Mouse (Mus musculus): ENCODE measurements around the gene Tsga10ip.
A peak's percentile ranks its signal among the peaks of the same experiment; 100 is the strongest.

The Tsga10ip gene

DNA sequence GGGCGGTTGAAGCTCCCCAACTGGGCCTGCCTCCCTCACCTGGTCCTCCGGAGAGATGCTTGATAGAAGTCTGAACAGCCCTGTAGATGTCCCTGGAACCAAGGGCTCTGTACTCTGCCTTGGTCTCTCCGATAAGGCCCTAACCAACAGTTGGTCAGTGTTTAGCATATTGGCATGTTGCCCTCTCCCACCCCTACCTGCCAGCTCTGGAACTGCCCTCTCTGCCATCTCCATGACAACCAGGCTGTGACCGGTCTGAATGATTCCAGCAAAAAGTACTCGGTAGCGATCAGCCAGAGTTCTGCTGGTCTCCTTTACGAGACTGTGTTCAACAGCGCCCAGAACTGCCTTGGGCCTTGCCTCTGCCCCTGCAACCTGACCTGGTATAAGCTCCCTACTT is at the start of gene Tsga10ip:
Gene Tsga10ip, minus strand, starts transcription at position 234 of the 400 bp plus-strand sequence.
- DNase-seq (ENCODE audit: low spot score in 2 of 2): no peak

DNA sequence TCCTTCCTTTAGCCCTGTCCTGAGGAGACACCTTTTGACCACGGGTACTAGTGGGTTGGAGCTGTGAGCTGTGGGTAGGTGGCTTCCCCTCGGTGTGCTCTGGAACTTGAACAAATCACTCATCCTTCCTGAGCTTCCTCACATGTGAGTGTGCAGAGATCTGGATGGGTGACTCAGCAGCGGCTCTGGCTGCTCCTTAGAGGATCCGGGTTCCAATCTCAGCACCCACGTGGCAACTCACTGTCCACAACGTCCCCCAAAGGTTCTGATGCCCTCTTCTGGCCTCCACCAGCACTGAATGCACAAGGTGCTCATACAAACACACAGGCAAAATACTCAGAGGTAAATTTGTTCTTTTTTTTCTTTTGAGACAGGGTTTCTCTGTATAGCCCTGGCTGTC is 49.4 kb upstream of the Tsga10ip start:
- DNase-seq (ENCODE audit: low spot score in 2 of 2): no peak

GRCm38 (mm10) chr19:5449673-5450072 is 47.3 kb upstream of the Tsga10ip start:
- no peak for DNase-seq (ENCODE audit: low spot score in 2 of 2)

GRCm38 (mm10) chr19:5448354-5449150 is 46.2 kb upstream of the Tsga10ip start:
- DNase-seq (ENCODE audit: low spot score in 2 of 2): peak; percentile 65 to 68

DNA sequence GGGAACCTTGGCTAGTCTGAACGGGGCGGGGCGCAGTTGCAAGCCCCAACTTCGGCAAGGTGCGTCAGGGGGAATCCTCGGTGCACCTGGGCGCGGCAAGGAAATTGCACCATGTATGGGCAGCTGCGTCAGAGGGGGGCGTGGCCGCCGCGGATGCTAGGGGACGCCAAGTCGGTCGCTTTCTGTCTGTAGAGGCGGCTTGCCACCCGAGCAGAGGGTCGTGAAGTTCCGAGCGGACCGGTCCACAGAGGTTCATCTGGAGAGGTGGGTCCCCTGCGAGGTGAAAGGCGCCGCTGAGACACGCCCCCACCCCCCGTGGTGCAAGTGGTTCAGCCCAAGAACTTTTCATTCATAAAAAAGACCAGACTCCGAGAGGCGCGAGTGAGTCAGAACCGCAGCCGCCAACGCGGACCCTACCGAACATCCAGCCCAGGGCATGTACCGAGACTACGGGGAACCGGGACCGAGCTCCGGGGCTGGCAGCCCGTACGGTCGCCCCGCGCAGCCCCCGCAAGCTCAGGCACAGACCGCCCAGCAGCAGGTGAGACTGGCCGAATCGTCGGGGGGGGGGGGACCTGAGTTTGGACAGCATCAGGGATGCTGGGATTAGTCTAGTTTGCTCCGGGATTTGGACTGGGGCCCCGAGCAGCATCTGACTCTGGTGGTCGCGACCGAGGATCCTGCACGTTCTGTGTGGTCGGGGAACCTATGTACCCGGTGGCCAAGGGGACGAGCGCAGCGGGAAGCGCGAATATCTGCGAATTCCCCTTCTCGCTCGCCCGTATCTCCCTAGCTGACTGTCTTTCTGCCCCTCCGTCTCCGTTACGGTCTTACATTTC is 45.4 kb upstream of the Tsga10ip start, which contains the start of gene Fosl1:
Gene Fosl1, plus strand, starts transcription at position 33 of the 839 bp plus-strand sequence.
- peak; percentile 80 to 86 for DNase-seq (ENCODE audit: low spot score in 2 of 2)

- no peak for DNase-seq (ENCODE audit: low spot score in 2 of 2)
Measured at GRCm38 (mm10) chr19:5445747-5446146, 43.4 kb upstream of the Tsga10ip start.

DNA sequence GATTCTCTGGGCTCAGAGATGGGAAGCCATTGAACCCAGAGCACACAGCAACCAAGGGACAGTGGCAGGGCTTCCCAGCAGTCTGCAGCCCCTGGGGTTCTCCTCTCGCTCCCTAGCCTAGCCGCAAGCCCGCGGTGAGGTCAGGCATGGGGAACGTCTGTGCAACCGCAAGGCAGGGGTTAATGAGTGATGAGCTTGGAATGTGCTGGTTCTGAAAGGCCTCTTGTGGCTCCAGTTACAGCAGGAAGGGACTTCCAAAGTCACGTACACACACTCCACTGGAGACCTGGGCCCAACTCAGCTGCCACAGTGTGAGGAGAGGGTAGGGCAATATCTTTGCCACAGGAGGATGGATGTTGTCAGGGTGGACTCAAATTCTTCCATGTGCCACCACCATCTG is 42.6 kb upstream of the Tsga10ip start:
- no peak for DNase-seq (ENCODE audit: low spot score in 2 of 2)

- no peak for DNase-seq (ENCODE audit: low spot score in 2 of 2)
Measured at GRCm38 (mm10) chr19:5444371-5444908, 42.1 kb upstream of the Tsga10ip start.

DNA sequence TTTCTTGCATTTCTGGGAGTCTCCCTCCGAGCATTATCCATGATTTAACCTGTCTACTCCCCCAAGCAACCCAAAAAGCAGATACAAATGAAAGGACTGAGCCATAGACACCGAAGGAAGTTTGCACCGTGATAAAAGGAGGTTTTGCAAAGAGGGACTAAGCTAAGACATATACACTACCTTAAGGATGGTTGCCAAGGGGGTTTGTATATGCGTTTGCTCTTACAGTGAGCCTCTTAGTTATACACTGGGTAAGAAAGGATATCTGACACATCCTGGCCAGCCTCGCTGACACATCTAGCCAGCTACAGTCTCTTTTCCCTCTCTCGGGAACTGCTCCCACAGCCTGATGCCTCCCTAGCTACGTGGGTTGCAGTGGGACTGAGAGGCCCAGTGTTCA is 31.6 kb upstream of the Tsga10ip start:
- DNase-seq (ENCODE audit: low spot score in 2 of 2): no peak

GRCm38 (mm10) chr19:5432992-5433852 is 30.9 kb upstream of the Tsga10ip start:
- DNase-seq (ENCODE audit: low spot score in 2 of 2): peak; percentile 45 to 46

DNA sequence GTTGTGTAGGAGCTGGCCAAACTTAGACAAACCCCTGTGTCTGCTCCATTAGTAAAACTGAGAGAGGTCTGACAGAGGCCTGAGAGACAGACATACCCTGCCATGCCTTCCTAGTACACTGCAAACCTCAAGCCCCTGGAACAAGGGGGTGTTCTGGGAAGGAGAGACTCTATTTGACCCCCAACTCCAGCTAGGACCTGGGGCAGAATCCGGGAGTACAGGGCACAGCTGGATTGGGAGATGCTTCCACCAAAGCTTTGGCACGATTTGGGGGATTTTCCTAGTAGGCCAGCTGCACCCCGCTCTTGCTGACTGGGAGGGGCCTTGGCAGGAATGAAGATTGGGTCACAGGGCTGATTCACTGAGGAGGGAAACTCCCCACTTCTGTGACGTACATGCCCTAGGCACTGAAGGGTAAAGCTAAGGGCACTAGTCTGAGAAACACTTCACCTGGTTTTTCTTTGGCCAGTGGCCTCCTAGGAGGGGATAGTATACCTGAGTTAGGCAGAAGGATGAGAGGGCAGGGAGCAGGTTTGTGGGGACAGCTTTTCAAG is 29.7 kb upstream of the Tsga10ip start:
- DNase-seq (ENCODE audit: low spot score in 2 of 2): no peak

GRCm38 (mm10) chr19:5430408-5430807 is 28.1 kb upstream of the Tsga10ip start:
- no peak for DNase-seq (ENCODE audit: low spot score in 2 of 2)

GRCm38 (mm10) chr19:5429806-5430205 is 27.5 kb upstream of the Tsga10ip start:
- no peak for DNase-seq (ENCODE audit: low spot score in 2 of 2)

DNA sequence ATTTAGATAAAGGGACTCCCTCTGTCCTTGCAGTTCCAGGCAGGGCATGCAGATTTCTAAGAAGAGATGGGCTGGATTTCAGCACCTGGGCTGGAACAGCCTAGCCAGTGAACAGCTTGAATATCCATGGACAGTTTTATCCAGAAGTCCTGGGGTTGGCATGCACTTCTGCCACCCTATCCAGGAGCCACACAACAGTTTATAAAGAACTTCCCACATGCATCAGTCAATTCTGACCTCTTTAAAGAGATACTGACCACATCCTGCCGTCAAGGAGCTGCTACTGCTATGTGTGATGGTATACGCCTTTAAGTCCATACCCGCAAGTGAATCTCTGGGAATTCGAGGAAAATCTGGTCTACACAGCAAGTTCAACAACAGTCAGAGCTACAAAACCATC is 26.9 kb upstream of the Tsga10ip start:
- no peak for DNase-seq (ENCODE audit: low spot score in 2 of 2)

DNA sequence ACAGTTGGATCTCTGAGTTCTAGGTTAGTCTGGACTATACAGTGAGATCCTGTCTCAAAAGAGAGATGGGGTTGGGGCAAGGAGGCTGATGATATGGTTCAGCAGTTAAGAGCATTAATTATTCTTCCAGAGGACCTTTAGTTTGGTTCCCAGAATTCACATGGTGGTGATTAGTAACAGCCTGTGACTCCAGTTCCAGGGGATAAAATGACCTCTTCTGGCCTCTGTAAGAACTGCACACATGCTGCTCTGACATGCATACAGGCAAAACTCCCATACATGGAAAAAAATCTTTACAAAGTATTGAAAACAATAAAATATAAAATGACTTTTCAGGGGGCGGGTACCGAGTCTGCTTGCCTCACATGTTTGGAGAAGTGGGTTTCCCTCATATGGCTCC is 25.8 kb upstream of the Tsga10ip start:
- peak; percentile 29 to 32 for DNase-seq (ENCODE audit: low spot score in 2 of 2)

GRCm38 (mm10) chr19:5426640-5427290 is 24.4 kb upstream of the Tsga10ip start:
- no peak for DNase-seq (ENCODE audit: low spot score in 2 of 2)

GRCm38 (mm10) chr19:5425906-5426565 is 23.7 kb upstream of the Tsga10ip start:
- no peak for DNase-seq (ENCODE audit: low spot score in 2 of 2)

GRCm38 (mm10) chr19:5424782-5425741 is 22.7 kb upstream of the Tsga10ip start, which contains the start of the genes Drap1 and AI837181:
Gene Drap1 (minus strand): TSS chr19:5424979.
Gene AI837181 (plus strand): TSS chr19:5425144.
- DNase-seq (ENCODE audit: low spot score in 2 of 2): peak; percentile 89 to 92

All from natural killer cell, adult 2 months (primary cell).